Mouse (Mus musculus): ENCODE measurements around the gene Tvp23b.

Gene Tvp23b

GRCm38 (mm10) chr11:62954766-62955165 is 75.5 kb downstream of the Tvp23b start:
- TF ChIP-seq GATA4 (IDR thresholded peaks at IDR 0.05; ENCODE audit: insufficient replicate concordance, low read length): no peak

GRCm38 (mm10) chr11:62955186-62955585 is 75.9 kb downstream of the Tvp23b start:
- TF ChIP-seq GATA4 (IDR thresholded peaks at IDR 0.05; ENCODE audit: insufficient replicate concordance, low read length): no peak

GRCm38 (mm10) chr11:62955776-62956175 is 76.5 kb downstream of the Tvp23b start:
- no peak for TF ChIP-seq GATA4 (IDR thresholded peaks at IDR 0.05; ENCODE audit: insufficient replicate concordance, low read length)

- TF ChIP-seq GATA4 (IDR thresholded peaks at IDR 0.05; ENCODE audit: insufficient replicate concordance, low read length): no peak
Observed at GRCm38 (mm10) chr11:62957626-62958180, 78.4 kb downstream of the Tvp23b start.

- no peak for TF ChIP-seq GATA4 (IDR thresholded peaks at IDR 0.05; ENCODE audit: insufficient replicate concordance, low read length)
Observed at GRCm38 (mm10) chr11:62963292-62963691, 84.0 kb downstream of the Tvp23b start.

- no peak for TF ChIP-seq GATA4 (IDR thresholded peaks at IDR 0.05; ENCODE audit: insufficient replicate concordance, low read length)
Observed at GRCm38 (mm10) chr11:62966424-62966764, 87.1 kb downstream of the Tvp23b start.
